Mouse (Mus musculus): Measurements from ENCODE around the gene Myo1e.

GRCm38 (mm10) chr9:70260324-70260841, 53.2 kb downstream of the Myo1e start:
- 0 out of 2 replicates have a peak, but pooled peaks have one; percentile 45 for TF ChIP-seq EP300 (IDR thresholded peaks at IDR 0.05; ENCODE audit: insufficient read depth, low read depth, low read length)
- no peak for TF ChIP-seq CTCF (IDR thresholded peaks at IDR 0.05)
